Mouse (Mus musculus): Measurements from ENCODE around the gene Foxf2. TPM values are rescaled to one million over a fixed set of nuclear protein-coding genes. Genes with fewer than 3 reads are reported as not detected.

Gene Foxf2
- polyA plus RNA-seq, 1 experiment from 2014 or later, result 12.3 TPM

- Histone ChIP-seq H3K27me3 (ENCODE audit: control insufficient read depth, insufficient read depth, low read length) (peaks cover 72% of the 10 kb centered on the region), H3K4me2 (ENCODE audit: low read depth, low read length) (no peak overlapping the region), H3K4me1 (ENCODE audit: control insufficient read depth, insufficient read depth, low read length) (peaks cover 2% of the 10 kb centered on the region; the same call in 1 of the 2 replicates), H3K27ac (replicated peaks; ENCODE audit: low read depth, low read length) (no peak overlapping the region), H3K9me3 (replicated peaks; ENCODE audit: control insufficient read depth, low read length) (no peaks in the 10 kb centered on the region), H3K36me3 (replicated peaks; ENCODE audit: control insufficient read depth, insufficient read depth, low read depth, low read length) (no peaks in the 10 kb centered on the region), H3K4me3 (ENCODE audit: low read depth, low read length) (no peak overlapping the region), H3K9ac (replicated peaks; ENCODE audit: low read length) (no peak overlapping the region)
- no peak for DNase-seq (ENCODE audit: low spot score)
- WGBS, result 2% methylated on average over 38 of the region's 38 CpGs
- ATAC-seq (replicated peaks; ENCODE audit: insufficient number of reproducible peaks, low FRiP score, low TSS enrichment, low read depth), result no peak
Observed at GRCm38 (mm10) chr13:31614724-31615465, 10.7 kb upstream of the Foxf2 start.

DNA sequence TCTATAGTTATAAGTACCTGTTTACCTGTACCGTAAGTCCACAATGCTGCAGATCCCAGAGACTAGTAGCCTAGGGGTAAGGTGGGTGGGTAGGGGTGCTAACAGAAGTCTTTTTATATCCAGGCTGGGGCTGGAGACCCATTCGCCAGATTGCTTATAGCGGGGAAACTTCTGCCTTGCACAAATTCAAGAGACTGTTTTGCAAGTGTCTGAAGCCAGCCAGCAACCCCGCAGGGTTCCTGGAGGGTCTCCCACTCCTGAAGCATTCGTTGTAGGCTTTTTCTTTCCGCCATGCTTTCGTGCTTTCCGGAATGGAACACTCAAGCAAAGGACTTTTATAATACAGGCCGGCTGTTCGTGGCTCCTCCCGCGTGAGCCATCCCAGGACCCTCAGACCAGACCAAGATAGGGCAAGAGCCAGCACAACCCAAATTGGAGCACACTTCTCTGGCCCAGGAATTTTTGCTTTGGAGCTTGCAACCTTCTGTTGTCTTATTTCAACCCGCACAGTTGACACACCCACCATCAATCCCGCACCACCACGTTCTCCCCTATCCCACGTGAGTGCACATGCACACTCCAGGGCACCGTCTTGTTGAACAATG, 10.0 kb upstream of the Foxf2 start:
- Histone ChIP-seq H3K9ac (replicated peaks; ENCODE audit: low read length) (no peak overlapping the region), H3K4me3 (ENCODE audit: low read depth, low read length) (no peak overlapping the region), H3K4me1 (ENCODE audit: control insufficient read depth, insufficient read depth, low read length) (peaks cover 2% of the 10 kb centered on the region; the same call in 1 of the 2 replicates), H3K27ac (replicated peaks; ENCODE audit: low read depth, low read length) (no peak overlapping the region), H3K9me3 (replicated peaks; ENCODE audit: control insufficient read depth, low read length) (no peaks in the 10 kb centered on the region), H3K4me2 (ENCODE audit: low read depth, low read length) (no peak overlapping the region), H3K27me3 (ENCODE audit: control insufficient read depth, insufficient read depth, low read length) (peaks cover 79% of the 10 kb centered on the region), H3K36me3 (replicated peaks; ENCODE audit: control insufficient read depth, insufficient read depth, low read depth, low read length) (no peaks in the 10 kb centered on the region)
- ATAC-seq (replicated peaks; ENCODE audit: insufficient number of reproducible peaks, low FRiP score, low TSS enrichment, low read depth), result no peak
- DNase-seq (ENCODE audit: low spot score), result no peak
- WGBS, result 1% methylated on average over 17 of the region's 17 CpGs

- Histone ChIP-seq H3K36me3 (replicated peaks; ENCODE audit: control insufficient read depth, insufficient read depth, low read depth, low read length) (no peaks in the 10 kb centered on the region), H3K4me2 (ENCODE audit: low read depth, low read length) (peak overlapping the region; percentile 53), H3K4me1 (ENCODE audit: control insufficient read depth, insufficient read depth, low read length) (peaks cover 2% of the 10 kb centered on the region; the same call in 1 of the 2 replicates), H3K4me3 (ENCODE audit: low read depth, low read length) (no peak overlapping the region; the same call in 1 of the 2 replicates), H3K9me3 (replicated peaks; ENCODE audit: control insufficient read depth, low read length) (no peaks in the 10 kb centered on the region), H3K9ac (replicated peaks; ENCODE audit: low read length) (no peak overlapping the region), H3K27me3 (ENCODE audit: control insufficient read depth, insufficient read depth, low read length) (peaks cover 84% of the 10 kb centered on the region), H3K27ac (replicated peaks; ENCODE audit: low read depth, low read length) (no peak overlapping the region; the same call in 1 of the 2 replicates)
- ATAC-seq (replicated peaks; ENCODE audit: insufficient number of reproducible peaks, low FRiP score, low TSS enrichment, low read depth) (no peak), DNase-seq (ENCODE audit: low spot score) (no peak)
- 1% methylated on average over 12 of the region's 12 CpGs for WGBS
Observed at GRCm38 (mm10) chr13:31618001-31618400, 7.6 kb upstream of the Foxf2 start.

DNA sequence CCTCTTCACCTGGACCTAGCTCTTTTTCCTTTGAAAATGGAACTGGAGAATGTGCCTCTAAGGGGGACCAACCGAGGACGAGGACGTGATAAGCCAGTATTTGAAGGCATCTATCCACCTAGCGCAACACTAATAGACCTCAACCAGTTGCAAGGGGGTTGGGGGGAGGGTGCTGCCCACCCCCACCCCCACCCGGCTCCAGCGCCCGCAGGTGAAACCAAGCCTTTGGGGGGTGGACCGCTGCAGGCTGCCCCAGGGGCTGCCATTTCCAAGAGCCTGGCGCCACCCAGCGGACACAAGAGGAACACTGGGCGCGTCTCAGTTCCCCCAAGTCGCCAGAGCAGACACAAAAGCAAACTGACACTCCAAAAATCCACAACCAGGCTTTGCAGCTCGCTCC, 7.2 kb upstream of the Foxf2 start:
- Histone ChIP-seq H3K36me3 (replicated peaks; ENCODE audit: control insufficient read depth, insufficient read depth, low read depth, low read length) (no peaks in the 10 kb centered on the region), H3K4me3 (ENCODE audit: low read depth, low read length) (no peak overlapping the region; the same call in 1 of the 2 replicates), H3K4me2 (ENCODE audit: low read depth, low read length) (peak overlapping the region; percentile 53), H3K27ac (replicated peaks; ENCODE audit: low read depth, low read length) (no peak overlapping the region), H3K4me1 (ENCODE audit: control insufficient read depth, insufficient read depth, low read length) (peaks cover 2% of the 10 kb centered on the region; the same call in 1 of the 2 replicates), H3K27me3 (ENCODE audit: control insufficient read depth, insufficient read depth, low read length) (peaks cover 85% of the 10 kb centered on the region), H3K9me3 (replicated peaks; ENCODE audit: control insufficient read depth, low read length) (no peaks in the 10 kb centered on the region), H3K9ac (replicated peaks; ENCODE audit: low read length) (no peak overlapping the region)
- WGBS, result under 1% methylated on average over 14 of the region's 14 CpGs
- DNase-seq (ENCODE audit: low spot score) (peak; percentile 84), ATAC-seq (replicated peaks; ENCODE audit: insufficient number of reproducible peaks, low FRiP score, low TSS enrichment, low read depth) (peak; percentile 21; the same call in 1 of the 2 replicates)

GRCm38 (mm10) chr13:31618919-31619655, 6.5 kb upstream of the Foxf2 start:
- H3K4me3 ChIP-seq (ENCODE audit: low read depth, low read length), result no peak overlapping the region
- H3K27me3 ChIP-seq (ENCODE audit: control insufficient read depth, insufficient read depth, low read length), result peaks cover 84% of the 10 kb centered on the region
- ATAC-seq (replicated peaks; ENCODE audit: insufficient number of reproducible peaks, low FRiP score, low TSS enrichment, low read depth) (no peak), DNase-seq (ENCODE audit: low spot score) (no peak)
- H3K4me2 ChIP-seq (ENCODE audit: low read depth, low read length), result no peak overlapping the region
- H3K9ac ChIP-seq (replicated peaks; ENCODE audit: low read length), result no peak overlapping the region
- no peaks in the 10 kb centered on the region for H3K9me3 ChIP-seq (replicated peaks; ENCODE audit: control insufficient read depth, low read length)
- H3K4me1 ChIP-seq (ENCODE audit: control insufficient read depth, insufficient read depth, low read length), result peaks cover 2% of the 10 kb centered on the region; the same call in 1 of the 2 replicates
- H3K36me3 ChIP-seq (replicated peaks; ENCODE audit: control insufficient read depth, insufficient read depth, low read depth, low read length), result no peaks in the 10 kb centered on the region
- WGBS, result 2% methylated on average over 18 of the region's 18 CpGs
- no peak overlapping the region for H3K27ac ChIP-seq (replicated peaks; ENCODE audit: low read depth, low read length)

- H3K4me2 ChIP-seq (ENCODE audit: low read depth, low read length), result peak overlapping the region; percentile 34
- under 1% methylated on average over 33 of the region's 33 CpGs for WGBS
- DNase-seq (ENCODE audit: low spot score) (no peak), ATAC-seq (replicated peaks; ENCODE audit: insufficient number of reproducible peaks, low FRiP score, low TSS enrichment, low read depth) (no peak)
- H3K27me3 ChIP-seq (ENCODE audit: control insufficient read depth, insufficient read depth, low read length), result peaks cover 83% of the 10 kb centered on the region
- peak overlapping the region; percentile 46 for H3K9ac ChIP-seq (replicated peaks; ENCODE audit: low read length)
- H3K36me3 ChIP-seq (replicated peaks; ENCODE audit: control insufficient read depth, insufficient read depth, low read depth, low read length), result no peaks in the 10 kb centered on the region
- H3K27ac ChIP-seq (replicated peaks; ENCODE audit: low read depth, low read length), result no peak overlapping the region
- H3K4me1 ChIP-seq (ENCODE audit: control insufficient read depth, insufficient read depth, low read length), result peaks cover 2% of the 10 kb centered on the region; the same call in 1 of the 2 replicates
- no peaks in the 10 kb centered on the region for H3K9me3 ChIP-seq (replicated peaks; ENCODE audit: control insufficient read depth, low read length)
- H3K4me3 ChIP-seq (ENCODE audit: low read depth, low read length), result peak overlapping the region; percentile 10
Observed at GRCm38 (mm10) chr13:31619826-31620498, 5.7 kb upstream of the Foxf2 start.

- no peak overlapping the region for H3K27ac ChIP-seq (replicated peaks; ENCODE audit: low read depth, low read length)
- H3K9ac ChIP-seq (replicated peaks; ENCODE audit: low read length), result peak overlapping the region; percentile 46
- WGBS, result under 1% methylated on average over 10 of the region's 10 CpGs
- peak overlapping the region; percentile 34 for H3K4me2 ChIP-seq (ENCODE audit: low read depth, low read length)
- no peak for DNase-seq (ENCODE audit: low spot score)
- no peak for ATAC-seq (replicated peaks; ENCODE audit: insufficient number of reproducible peaks, low FRiP score, low TSS enrichment, low read depth)
- H3K9me3 ChIP-seq (replicated peaks; ENCODE audit: control insufficient read depth, low read length), result no peaks in the 10 kb centered on the region
- peak overlapping the region; percentile 10; the same call in 1 of the 2 replicates for H3K4me3 ChIP-seq (ENCODE audit: low read depth, low read length)
- peaks cover 85% of the 10 kb centered on the region for H3K27me3 ChIP-seq (ENCODE audit: control insufficient read depth, insufficient read depth, low read length)
- H3K4me1 ChIP-seq (ENCODE audit: control insufficient read depth, insufficient read depth, low read length), result peaks cover 2% of the 10 kb centered on the region; the same call in 1 of the 2 replicates
- no peaks in the 10 kb centered on the region for H3K36me3 ChIP-seq (replicated peaks; ENCODE audit: control insufficient read depth, insufficient read depth, low read depth, low read length)
Observed at GRCm38 (mm10) chr13:31620499-31620847, 5.1 kb upstream of the Foxf2 start.

Data from embryonic facial prominence, embryonic 11.5 days (tissue).